Mouse (Mus musculus): ENCODE data around the gene Dio3. TPM values are rescaled to one million over a fixed set of nuclear protein-coding genes. Genes with fewer than 3 reads are reported as not detected.

Gene Dio3
- 1.4 and 1.5 TPM in 2 replicates for polyA plus RNA-seq (2016; fragmentation: Nextera tagmentation; extraction: Ambion mirVana)

DNA sequence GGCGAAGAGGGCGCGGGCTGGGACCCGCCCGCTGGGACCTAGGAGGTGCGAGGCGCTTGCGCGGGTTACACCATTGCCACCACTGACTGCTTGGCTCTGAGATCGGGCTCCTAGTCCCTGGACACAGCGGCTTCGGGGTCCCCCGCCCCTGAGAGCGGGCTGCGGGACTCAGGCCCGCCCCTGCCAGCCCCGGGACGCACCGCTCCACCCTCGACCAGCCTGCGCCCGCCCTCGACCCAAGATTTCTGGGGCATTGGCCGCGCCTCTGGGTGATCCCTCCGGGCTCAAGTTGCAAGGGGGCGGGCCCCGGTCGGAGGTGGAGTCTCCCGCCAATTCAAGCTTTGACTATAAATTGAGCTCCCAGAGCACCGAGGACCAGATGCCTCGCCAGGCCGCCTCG is at the start of gene Dio3:
Gene Dio3, plus strand, starts transcription at position 216 of the 400 bp plus-strand sequence.
- Histone ChIP-seq H3K9me3 (replicated peaks) (no peaks in the 10 kb centered on the region), H3K27me3 (peaks cover 100% of the 10 kb centered on the region), H3K9ac (peak within 1 kb of the TSS; percentile 35; the same call in 1 of the 2 replicates), H3K4me3 (peak within 1 kb of the TSS; percentile 43), H3K36me3 (no peaks in the 10 kb centered on the region), H3K27ac (no peak within 1 kb of the TSS), H3K4me1 (peaks cover 24% of the 10 kb centered on the region), H3K4me2 (replicated peaks) (peak within 1 kb of the TSS; percentile 66)
- ATAC-seq (ENCODE audit: low FRiP score) = 0 out of 2 replicates have a peak, but pooled peaks have one; percentile 21
- WGBS = under 1% methylated on average over 33 of the region's 34 CpGs

DNA sequence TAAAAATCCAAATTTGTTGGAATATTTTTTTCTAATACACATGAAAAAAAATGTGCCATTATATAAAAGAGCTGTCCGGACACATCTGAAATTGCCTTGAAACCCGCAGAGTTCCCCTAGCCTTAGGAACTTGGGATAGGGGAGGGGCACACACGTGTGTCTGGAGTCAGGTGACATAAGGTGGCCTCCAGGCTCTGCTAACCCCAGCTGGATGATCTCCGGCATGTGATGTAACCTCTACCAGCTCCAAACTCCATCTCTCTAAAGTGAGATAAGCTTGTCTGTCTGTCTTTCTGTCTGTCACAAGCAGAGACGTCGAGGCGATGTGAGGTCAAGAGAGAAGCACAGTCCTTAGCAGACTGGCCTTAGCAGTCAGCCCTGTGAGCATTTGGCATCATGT is 48.6 kb upstream of the Dio3 start:
- Histone ChIP-seq H3K9me3 (replicated peaks) (no peaks in the 10 kb centered on the region), H3K27ac (no peak overlapping the region), H3K4me1 (peaks cover 5% of the 10 kb centered on the region), H3K4me3 (no peak overlapping the region), H3K27me3 (peaks cover 10% of the 10 kb centered on the region; the same call in 1 of the 2 replicates), H3K9ac (no peak overlapping the region), H3K4me2 (replicated peaks) (no peak overlapping the region), H3K36me3 (no peaks in the 10 kb centered on the region)
- no peak for ATAC-seq (ENCODE audit: low FRiP score)
- 76% methylated on average over 7 of the region's 7 CpGs for WGBS

DNA sequence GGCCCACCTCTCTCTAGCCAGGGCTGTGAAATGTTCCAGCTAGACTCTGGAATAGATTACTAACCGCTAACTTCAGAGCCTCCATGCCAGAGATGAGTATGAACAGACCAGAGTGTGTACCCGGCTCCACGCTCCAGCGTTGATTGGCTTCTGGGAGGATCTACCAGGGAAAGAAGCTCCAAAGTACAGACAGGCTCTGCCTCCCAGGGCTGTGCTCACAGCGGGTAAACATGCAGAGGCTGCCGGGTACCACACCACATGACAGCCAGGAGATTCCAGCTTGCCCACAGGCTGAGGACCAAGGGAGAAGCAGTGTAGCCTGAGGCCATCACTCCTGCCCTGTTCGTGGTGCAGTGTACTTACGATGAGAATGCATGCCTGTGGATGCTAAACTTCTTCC is 48.1 kb upstream of the Dio3 start:
- ATAC-seq (ENCODE audit: low FRiP score) = no peak

DNA sequence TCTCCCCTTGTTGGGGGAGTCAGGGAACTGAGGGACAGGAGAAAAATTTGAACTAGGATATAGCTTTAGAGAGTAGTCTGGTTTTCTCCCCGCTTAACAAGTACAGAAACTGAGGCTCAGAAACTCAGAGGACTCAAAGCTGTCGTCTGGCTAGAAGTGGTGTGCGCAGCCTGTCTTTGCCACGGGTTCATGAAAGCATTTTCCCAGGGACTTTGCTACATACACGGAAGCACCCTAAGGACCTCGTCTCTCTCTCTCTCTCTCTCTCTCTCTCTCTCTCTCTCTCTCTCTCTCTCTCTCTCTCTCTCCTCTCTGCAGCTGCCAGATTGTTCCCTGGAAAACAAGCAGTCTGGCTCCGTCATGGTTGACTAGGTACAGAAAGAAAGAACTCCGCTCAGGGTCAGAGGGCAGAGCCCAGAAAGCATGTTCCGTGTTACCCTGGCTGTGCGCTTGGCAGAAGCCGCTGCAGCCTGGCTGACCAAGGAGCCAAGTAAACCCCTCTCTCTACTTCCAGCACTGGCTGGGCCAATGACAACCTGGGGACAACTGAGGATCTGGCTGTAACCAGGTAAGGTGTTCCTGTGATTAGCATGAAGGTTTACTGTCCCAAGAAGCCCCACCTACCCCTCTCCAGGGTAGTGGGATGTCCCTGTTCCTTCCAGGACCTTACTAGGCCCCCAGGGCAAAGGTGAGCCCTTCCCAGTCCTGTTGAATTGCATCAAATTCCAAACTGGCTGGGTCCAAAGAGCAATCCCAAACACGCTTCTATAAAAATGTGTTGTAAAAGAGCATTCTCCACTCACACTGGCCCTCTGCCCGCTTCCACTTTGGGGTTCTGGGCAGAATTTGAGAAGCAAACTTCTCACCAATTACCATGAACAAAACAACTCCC is 46.9 kb upstream of the Dio3 start:
- H3K36me3 ChIP-seq = no peaks in the 10 kb centered on the region
- H3K27me3 ChIP-seq = peaks cover 10% of the 10 kb centered on the region; the same call in 1 of the 2 replicates
- no peak overlapping the region for H3K4me2 ChIP-seq (replicated peaks)
- WGBS = 43% methylated on average over 13 of the region's 13 CpGs
- H3K4me1 ChIP-seq = peaks cover 5% of the 10 kb centered on the region
- H3K9ac ChIP-seq = no peak overlapping the region
- ATAC-seq (ENCODE audit: low FRiP score) = no peak
- no peak overlapping the region for H3K27ac ChIP-seq
- no peaks in the 10 kb centered on the region for H3K9me3 ChIP-seq (replicated peaks)
- no peak overlapping the region for H3K4me3 ChIP-seq

More for the DNA sequence above, 48.1 kb upstream of the Dio3 start:
- no peaks in the 10 kb centered on the region for H3K9me3 ChIP-seq (replicated peaks)
- H3K27ac ChIP-seq = no peak overlapping the region
- no peak overlapping the region for H3K4me3 ChIP-seq
- H3K4me1 ChIP-seq = peaks cover 5% of the 10 kb centered on the region
- no peaks in the 10 kb centered on the region for H3K36me3 ChIP-seq
- peaks cover 10% of the 10 kb centered on the region; the same call in 1 of the 2 replicates for H3K27me3 ChIP-seq
- H3K9ac ChIP-seq = no peak overlapping the region
- WGBS = 74% methylated on average over 8 of the region's 8 CpGs
- no peak overlapping the region for H3K4me2 ChIP-seq (replicated peaks)

DNA sequence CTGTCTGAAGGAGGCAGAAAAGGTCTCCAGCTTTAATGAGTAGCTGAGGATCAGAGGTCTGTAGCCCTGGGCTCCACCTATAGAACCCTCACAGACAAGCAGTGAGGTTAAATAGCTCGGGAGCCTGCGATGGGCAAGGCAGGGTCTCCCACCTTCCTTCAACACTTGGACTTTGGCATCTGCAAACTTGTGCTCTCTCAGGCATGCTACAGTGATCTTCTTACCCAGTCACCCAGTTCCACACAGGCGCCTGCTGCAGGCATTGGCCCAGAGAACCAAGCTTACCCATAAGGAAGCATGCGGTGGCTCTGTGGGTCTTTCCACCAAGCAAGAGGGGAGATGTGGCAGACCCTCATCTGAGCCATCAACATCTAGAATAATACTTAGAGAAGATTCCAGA is 43.0 kb upstream of the Dio3 start:
- no peak overlapping the region for H3K9ac ChIP-seq
- peaks cover 10% of the 10 kb centered on the region; the same call in 1 of the 2 replicates for H3K27me3 ChIP-seq
- no peak overlapping the region for H3K27ac ChIP-seq
- H3K4me3 ChIP-seq = no peak overlapping the region
- H3K4me1 ChIP-seq = peaks cover 5% of the 10 kb centered on the region
- 98% methylated on average over 4 of the region's 4 CpGs for WGBS
- no peak overlapping the region for H3K4me2 ChIP-seq (replicated peaks)
- no peaks in the 10 kb centered on the region for H3K36me3 ChIP-seq
- ATAC-seq (ENCODE audit: low FRiP score) = no peak
- no peaks in the 10 kb centered on the region for H3K9me3 ChIP-seq (replicated peaks)

DNA sequence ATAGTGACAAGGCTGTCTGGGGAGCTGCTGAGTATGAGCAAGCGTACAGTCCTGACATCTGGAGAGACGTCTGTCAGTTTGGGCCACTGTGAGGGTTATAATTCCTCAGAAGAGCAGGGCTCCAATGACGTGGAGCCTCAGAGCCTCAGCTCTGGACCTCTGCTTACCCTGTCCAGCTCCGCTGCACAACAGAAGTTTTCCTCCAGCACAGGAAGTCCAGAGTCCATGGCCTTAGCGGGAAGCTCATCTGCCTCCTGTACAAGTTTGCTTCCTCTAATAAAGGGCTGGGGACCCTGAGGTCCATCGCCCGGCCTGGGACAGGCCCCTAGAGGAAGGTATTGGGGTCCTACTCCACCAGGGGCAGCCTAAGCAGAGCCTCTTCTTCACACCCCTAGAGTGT is 41.8 kb upstream of the Dio3 start:
- peaks cover 2% of the 10 kb centered on the region for H3K4me1 ChIP-seq
- no peak overlapping the region for H3K9ac ChIP-seq
- no peak overlapping the region for H3K4me2 ChIP-seq (replicated peaks)
- no peak for ATAC-seq (ENCODE audit: low FRiP score)
- no peak overlapping the region for H3K27ac ChIP-seq
- H3K4me3 ChIP-seq = no peak overlapping the region
- no peaks in the 10 kb centered on the region for H3K9me3 ChIP-seq (replicated peaks)
- H3K27me3 ChIP-seq = peaks cover 10% of the 10 kb centered on the region; the same call in 1 of the 2 replicates
- no peaks in the 10 kb centered on the region for H3K36me3 ChIP-seq
- 88% methylated on average over 7 of the region's 7 CpGs for WGBS

DNA sequence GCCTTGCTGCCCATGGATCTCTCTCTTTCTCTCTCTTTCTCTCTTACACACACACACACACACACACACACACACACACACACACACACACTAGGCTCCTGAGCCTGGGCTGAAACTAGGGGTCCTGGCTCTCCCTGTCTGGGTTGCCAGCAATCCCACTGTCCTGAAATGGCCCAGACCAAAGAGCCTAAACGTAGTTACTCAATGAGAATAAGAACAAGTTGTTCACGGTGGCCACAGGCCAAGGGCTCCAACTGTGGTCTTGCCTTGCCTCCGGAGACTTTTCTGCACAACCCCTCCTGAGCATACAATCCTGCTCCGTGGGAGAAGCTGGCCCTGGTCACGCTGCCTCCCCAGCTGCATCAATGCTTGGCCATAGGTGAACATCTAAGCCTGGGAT is 39.5 kb upstream of the Dio3 start:
- ATAC-seq (ENCODE audit: low FRiP score) = no peak
- Histone ChIP-seq H3K27me3 (0 out of 2 replicates have a peak, but pooled peaks cover 2% of the 10 kb centered on the region), H3K9ac (no peak overlapping the region), H3K9me3 (replicated peaks) (no peaks in the 10 kb centered on the region), H3K36me3 (no peaks in the 10 kb centered on the region), H3K4me3 (no peak overlapping the region), H3K4me1 (no peaks in the 10 kb centered on the region), H3K27ac (no peak overlapping the region), H3K4me2 (replicated peaks) (no peak overlapping the region)
- WGBS = 88% methylated on average over 5 of the region's 5 CpGs

DNA sequence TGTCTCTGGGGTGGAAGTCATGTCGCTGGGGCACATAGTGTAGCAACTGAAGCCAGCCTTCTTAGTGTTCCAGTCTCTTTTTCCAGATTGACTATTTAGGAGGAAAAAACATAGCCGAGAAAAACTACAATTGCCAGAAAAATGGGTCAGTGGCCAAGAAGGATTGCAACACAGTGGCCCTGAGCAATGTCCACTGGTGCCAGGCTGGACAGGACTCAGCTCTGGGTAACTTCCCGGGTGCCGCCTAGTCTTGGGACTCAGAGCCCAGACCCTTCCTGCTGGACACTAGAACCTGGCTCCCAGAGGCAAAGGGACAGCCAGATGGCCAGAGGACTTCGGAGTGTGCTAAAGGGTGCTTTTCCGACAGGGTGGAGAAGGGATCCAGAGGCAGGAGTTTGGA is 34.3 kb upstream of the Dio3 start:
- Histone ChIP-seq H3K36me3 (no peaks in the 10 kb centered on the region), H3K4me1 (no peaks in the 10 kb centered on the region), H3K4me2 (replicated peaks) (no peak overlapping the region), H3K9me3 (replicated peaks) (no peaks in the 10 kb centered on the region), H3K27me3 (no peaks in the 10 kb centered on the region), H3K9ac (no peak overlapping the region), H3K4me3 (no peak overlapping the region), H3K27ac (no peak overlapping the region)
- WGBS = 87% methylated on average over 6 of the region's 6 CpGs
- ATAC-seq (ENCODE audit: low FRiP score) = no peak

DNA sequence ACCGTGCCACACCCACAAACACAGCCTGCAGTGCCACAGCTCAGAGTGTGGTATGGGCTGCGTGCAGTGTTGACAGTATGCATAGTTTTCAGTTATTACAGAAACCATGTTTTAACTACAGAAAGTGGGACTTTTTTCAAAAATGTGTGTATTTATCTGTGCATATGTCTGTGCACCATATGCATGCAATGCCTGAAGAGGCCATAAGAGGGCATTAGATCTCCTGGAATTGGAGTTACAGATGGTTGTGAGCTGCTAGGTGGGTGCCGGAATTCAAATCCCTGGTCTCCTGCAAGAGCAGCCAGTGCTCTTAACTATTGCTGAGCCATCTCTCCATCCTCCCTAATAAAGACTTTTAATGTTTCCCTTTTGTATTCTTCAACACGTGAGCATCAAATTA is 33.4 kb upstream of the Dio3 start:
- no peaks in the 10 kb centered on the region for H3K4me1 ChIP-seq
- H3K27me3 ChIP-seq = no peaks in the 10 kb centered on the region
- no peak for ATAC-seq (ENCODE audit: low FRiP score)
- no peaks in the 10 kb centered on the region for H3K36me3 ChIP-seq
- WGBS = 92% methylated on average over 4 of the region's 4 CpGs
- H3K4me2 ChIP-seq (replicated peaks) = no peak overlapping the region
- H3K27ac ChIP-seq = no peak overlapping the region
- H3K4me3 ChIP-seq = no peak overlapping the region
- H3K9ac ChIP-seq = no peak overlapping the region
- H3K9me3 ChIP-seq (replicated peaks) = no peaks in the 10 kb centered on the region

DNA sequence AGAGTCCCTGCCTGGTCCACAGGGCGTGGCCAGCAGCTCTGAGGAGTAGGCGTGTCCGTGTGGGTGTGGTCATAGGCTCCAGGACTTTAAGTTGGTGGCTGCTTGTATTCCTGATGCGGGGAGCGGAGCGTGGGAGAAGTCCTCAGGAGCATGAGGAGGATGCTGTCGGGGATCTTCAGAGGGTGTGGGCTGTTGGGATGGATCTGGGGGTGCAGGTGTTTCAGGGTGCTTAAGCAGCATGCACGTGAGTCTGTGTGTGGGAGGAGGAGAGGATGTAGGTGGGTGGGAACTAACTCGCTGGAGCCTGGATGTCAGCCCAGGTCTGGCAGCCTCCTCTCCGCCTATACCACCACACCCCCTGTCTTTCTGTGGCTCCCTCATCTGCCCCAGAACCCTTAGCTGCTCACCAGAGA is 26.7 kb upstream of the Dio3 start:
- Histone ChIP-seq H3K9me3 (replicated peaks) (no peaks in the 10 kb centered on the region), H3K9ac (no peak overlapping the region), H3K4me3 (no peak overlapping the region), H3K27me3 (peaks cover 13% of the 10 kb centered on the region), H3K4me2 (replicated peaks) (no peak overlapping the region), H3K36me3 (no peaks in the 10 kb centered on the region), H3K27ac (no peak overlapping the region), H3K4me1 (no peaks in the 10 kb centered on the region)
- 31% methylated on average over 10 of the region's 10 CpGs for WGBS
- ATAC-seq (ENCODE audit: low FRiP score) = no peak

DNA sequence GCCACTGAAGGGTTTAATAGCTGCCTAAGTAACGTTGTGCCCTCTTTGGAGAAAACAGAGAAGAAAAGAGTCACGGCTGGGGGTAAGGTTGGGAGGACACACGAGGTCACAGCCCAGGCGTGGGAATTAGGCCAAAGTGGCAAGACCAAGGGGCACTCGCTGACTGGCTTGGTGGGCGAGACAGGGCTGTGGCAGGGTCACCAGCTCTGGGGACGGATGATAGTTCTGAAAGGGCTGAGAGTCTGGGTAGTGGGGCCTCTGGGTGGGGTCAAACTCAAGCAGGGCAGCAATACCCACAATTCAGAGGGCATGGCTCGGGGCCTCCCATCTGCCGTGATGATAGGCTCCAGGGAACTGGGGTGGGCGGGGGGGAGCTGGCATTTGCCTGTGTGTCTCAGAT is 23.1 kb upstream of the Dio3 start:
- ATAC-seq (ENCODE audit: low FRiP score) = no peak
- H3K4me3 ChIP-seq = no peak overlapping the region
- H3K4me2 ChIP-seq (replicated peaks) = no peak overlapping the region
- H3K4me1 ChIP-seq = no peaks in the 10 kb centered on the region
- H3K9me3 ChIP-seq (replicated peaks) = no peaks in the 10 kb centered on the region
- no peak overlapping the region for H3K9ac ChIP-seq
- H3K27ac ChIP-seq = no peak overlapping the region
- WGBS = 49% methylated on average over 10 of the region's 10 CpGs
- no peaks in the 10 kb centered on the region for H3K36me3 ChIP-seq
- peaks cover 13% of the 10 kb centered on the region for H3K27me3 ChIP-seq

DNA sequence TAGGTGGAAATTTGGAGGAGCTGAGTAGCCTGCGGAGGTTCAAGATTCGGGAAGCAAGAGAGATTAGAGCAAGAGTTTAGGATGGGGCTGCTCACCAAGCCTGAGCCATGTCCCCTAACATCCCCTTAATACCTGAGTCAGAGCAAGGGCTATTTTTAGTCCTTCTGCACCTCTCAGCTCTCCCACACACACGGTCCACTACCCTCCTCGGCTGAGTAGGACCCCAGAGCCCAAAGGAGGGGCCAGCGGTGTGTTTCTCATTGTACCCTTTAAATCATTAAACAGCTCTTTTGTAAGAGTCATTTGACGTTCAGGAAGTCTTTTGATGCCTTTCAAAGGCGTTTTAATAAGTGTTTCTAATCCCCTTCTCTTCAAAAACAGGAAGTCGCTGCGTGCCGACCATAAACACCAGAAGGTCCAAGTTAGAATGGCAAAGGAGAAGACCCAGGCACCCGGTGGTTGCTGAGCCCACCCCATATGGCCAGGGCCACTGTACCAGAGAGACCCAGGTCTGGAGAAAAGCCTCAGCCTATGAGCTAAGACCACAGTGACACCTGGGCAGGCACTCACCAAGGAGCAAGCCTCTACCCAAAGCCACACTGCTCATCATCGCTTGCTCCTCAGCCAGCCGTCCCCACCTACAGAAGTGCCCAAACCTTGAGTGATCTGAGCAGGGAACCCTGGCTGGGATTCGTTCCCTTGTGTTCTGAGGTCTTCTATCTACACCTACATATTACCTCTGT is 22.2 kb upstream of the Dio3 start:
- ATAC-seq (ENCODE audit: low FRiP score) = no peak
- no peak overlapping the region for H3K9ac ChIP-seq
- no peaks in the 10 kb centered on the region for H3K4me1 ChIP-seq
- no peaks in the 10 kb centered on the region for H3K36me3 ChIP-seq
- H3K4me2 ChIP-seq (replicated peaks) = no peak overlapping the region
- H3K9me3 ChIP-seq (replicated peaks) = no peaks in the 10 kb centered on the region
- 55% methylated on average over 14 of the region's 14 CpGs for WGBS
- H3K4me3 ChIP-seq = no peak overlapping the region
- peaks cover 6% of the 10 kb centered on the region for H3K27me3 ChIP-seq
- H3K27ac ChIP-seq = no peak overlapping the region
